Mouse (Mus musculus): ENCODE results near the gene Fbxw5. TPM values are rescaled to one million over a fixed set of nuclear protein-coding genes. Genes with fewer than 3 reads are reported as not detected.

The Fbxw5 gene
- polyA plus RNA-seq (2015; fragmentation: Nextera tagmentation; extraction: Ambion mirVana), result 73.8 and 83.9 TPM in 2 replicates

DNA sequence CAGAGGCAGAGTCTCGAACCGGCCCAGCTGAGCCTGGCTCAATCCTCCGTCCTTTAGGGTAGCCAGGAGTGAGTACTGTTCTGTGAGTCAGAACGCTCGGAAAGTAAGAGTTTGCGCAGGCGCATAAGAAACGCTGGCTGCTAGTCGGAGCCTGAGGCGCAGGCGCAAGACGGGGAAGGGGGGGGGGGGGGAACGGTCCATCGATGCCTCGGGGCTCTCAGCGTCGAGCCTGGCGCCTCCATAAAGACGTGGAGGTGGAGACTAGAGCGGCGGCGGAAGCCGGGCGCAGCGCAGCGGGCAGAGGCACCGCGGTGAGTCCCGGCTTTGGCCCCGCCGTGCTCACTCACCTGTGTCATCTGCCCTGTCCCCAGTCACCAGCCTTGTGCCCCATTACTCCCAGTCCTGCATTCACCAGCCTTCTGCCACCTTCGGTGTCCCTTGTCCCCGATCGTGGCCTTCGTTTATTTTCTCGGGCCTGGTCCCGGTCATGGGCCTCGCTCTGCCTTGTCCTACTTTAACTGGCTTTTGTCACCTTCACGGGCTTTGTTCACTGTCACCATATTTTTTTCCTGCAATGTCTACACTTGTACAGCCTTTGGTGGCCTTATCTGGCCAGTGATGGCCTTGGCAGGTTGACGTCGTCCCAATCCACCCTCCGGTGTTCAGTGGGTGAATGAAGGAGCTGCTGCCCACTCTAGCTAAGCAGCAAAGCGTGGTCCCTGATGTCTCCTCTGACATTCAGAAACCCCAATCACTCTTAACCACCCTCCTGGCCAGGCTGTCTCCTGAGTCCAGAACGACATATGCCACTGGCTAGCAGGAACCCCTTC, at the start of gene Fbxw5:
Gene Fbxw5, plus strand, starts transcription at position 175 of the 830 bp plus-strand sequence.
- ATAC-seq (ENCODE audit: extremely low read depth, insufficient number of reproducible peaks, low FRiP score, low TSS enrichment), result peak; percentile 70
- H3K4me1 ChIP-seq, result peaks cover 30% of the 10 kb centered on the region
- no peaks in the 10 kb centered on the region for H3K9me3 ChIP-seq
- H3K4me3 ChIP-seq, result peak within 1 kb of the TSS; percentile 79
- H3K9ac ChIP-seq, result peak within 1 kb of the TSS; percentile 95
- 2% methylated on average over 31 of the region's 44 CpGs for WGBS
- H3K27ac ChIP-seq (replicated peaks), result peak within 1 kb of the TSS; percentile 70
- H3K4me2 ChIP-seq, result peak within 1 kb of the TSS; percentile 96
- no peaks in the 10 kb centered on the region for H3K27me3 ChIP-seq (replicated peaks)
- peaks cover 36% of the 10 kb centered on the region for H3K36me3 ChIP-seq

GRCm38 (mm10) chr2:25450853-25451647, 49.5 kb upstream of the Fbxw5 start:
- Histone ChIP-seq H3K9ac (no peak overlapping the region), H3K4me2 (no peak overlapping the region), H3K4me3 (no peak overlapping the region), H3K36me3 (no peaks in the 10 kb centered on the region), H3K9me3 (no peaks in the 10 kb centered on the region), H3K27ac (replicated peaks) (no peak overlapping the region), H3K27me3 (replicated peaks) (no peaks in the 10 kb centered on the region), H3K4me1 (peaks cover 2% of the 10 kb centered on the region; the same call in 1 of the 2 replicates)
- ATAC-seq (ENCODE audit: extremely low read depth, insufficient number of reproducible peaks, low FRiP score, low TSS enrichment), result no peak
- WGBS, result 68% methylated on average over 8 of the region's 8 CpGs

GRCm38 (mm10) chr2:25452951-25453350, 47.6 kb upstream of the Fbxw5 start:
- Histone ChIP-seq H3K36me3 (peaks cover 6% of the 10 kb centered on the region; the same call in 1 of the 2 replicates), H3K4me2 (no peak overlapping the region), H3K4me1 (peaks cover 6% of the 10 kb centered on the region), H3K27me3 (replicated peaks) (no peaks in the 10 kb centered on the region), H3K9me3 (no peaks in the 10 kb centered on the region), H3K9ac (no peak overlapping the region), H3K4me3 (no peak overlapping the region), H3K27ac (replicated peaks) (no peak overlapping the region)
- 30% methylated on average over 1 of the region's 1 CpGs for WGBS
- no peak for ATAC-seq (ENCODE audit: extremely low read depth, insufficient number of reproducible peaks, low FRiP score, low TSS enrichment)

DNA sequence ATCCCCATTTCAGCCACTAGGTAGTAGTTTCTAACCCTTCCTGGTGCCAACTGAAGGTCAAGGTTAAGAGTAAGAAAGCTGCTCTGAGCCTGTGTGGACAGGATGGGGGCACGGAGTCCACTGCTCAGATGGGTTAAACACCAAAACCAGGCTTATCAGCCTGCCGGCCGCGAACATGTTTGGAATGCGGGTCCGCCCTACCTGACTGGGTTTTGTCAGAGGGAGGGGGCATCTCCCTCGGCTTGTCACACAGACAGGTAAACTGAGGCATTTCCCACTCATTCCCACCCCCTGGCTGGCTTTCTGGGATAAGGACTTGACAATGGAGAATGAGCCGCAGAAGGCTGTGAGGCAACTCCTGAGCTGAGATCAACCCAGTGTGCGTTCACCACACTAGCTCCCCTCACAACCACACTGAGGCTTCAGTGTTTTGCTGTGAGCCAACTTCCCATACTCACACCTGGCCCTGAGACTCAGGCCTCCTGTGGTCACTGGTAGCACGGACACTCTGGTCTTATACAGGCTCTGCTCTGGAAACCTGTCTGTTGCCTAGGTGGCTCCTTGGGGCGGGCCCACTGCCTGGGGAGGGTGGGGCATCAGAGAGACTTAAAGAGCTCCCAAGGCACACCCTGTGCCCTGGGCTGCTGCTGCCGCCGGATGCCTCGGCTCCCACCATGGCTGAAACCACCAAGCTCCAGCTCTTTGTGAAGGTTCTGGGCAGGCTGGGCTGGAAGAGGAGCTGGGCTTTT, 44.2 kb upstream of the Fbxw5 start, which contains the start of gene Clic3:
Gene Clic3, plus strand, starts transcription at position 634 of the 749 bp plus-strand sequence.
- WGBS, result 34% methylated on average over 14 of the region's 14 CpGs
- H3K4me2 ChIP-seq, result no peak within 1 kb of the TSS
- H3K9ac ChIP-seq, result no peak within 1 kb of the TSS

GRCm38 (mm10) chr2:25457022-25457896, 43.3 kb upstream of the Fbxw5 start:
- no peak for ATAC-seq (ENCODE audit: extremely low read depth, insufficient number of reproducible peaks, low FRiP score, low TSS enrichment)
- no peaks in the 10 kb centered on the region for H3K27me3 ChIP-seq (replicated peaks)
- peaks cover 29% of the 10 kb centered on the region for H3K4me1 ChIP-seq
- no peak overlapping the region for H3K4me3 ChIP-seq
- no peaks in the 10 kb centered on the region for H3K9me3 ChIP-seq
- H3K36me3 ChIP-seq, result peaks cover 21% of the 10 kb centered on the region
- WGBS, result 81% methylated on average over 9 of the region's 9 CpGs
- no peak overlapping the region for H3K9ac ChIP-seq
- H3K27ac ChIP-seq (replicated peaks), result no peak overlapping the region
- no peak overlapping the region for H3K4me2 ChIP-seq

More for the DNA sequence above, 44.2 kb upstream of the Fbxw5 start, which contains the start of gene Clic3:
- H3K27ac ChIP-seq (replicated peaks), result no peak within 1 kb of the TSS
- H3K4me3 ChIP-seq, result no peak within 1 kb of the TSS
- H3K4me1 ChIP-seq, result peaks cover 27% of the 10 kb centered on the region
- ATAC-seq (ENCODE audit: extremely low read depth, insufficient number of reproducible peaks, low FRiP score, low TSS enrichment), result no peak
- peaks cover 21% of the 10 kb centered on the region for H3K36me3 ChIP-seq
- no peaks in the 10 kb centered on the region for H3K27me3 ChIP-seq (replicated peaks)
- H3K9me3 ChIP-seq, result no peaks in the 10 kb centered on the region

DNA sequence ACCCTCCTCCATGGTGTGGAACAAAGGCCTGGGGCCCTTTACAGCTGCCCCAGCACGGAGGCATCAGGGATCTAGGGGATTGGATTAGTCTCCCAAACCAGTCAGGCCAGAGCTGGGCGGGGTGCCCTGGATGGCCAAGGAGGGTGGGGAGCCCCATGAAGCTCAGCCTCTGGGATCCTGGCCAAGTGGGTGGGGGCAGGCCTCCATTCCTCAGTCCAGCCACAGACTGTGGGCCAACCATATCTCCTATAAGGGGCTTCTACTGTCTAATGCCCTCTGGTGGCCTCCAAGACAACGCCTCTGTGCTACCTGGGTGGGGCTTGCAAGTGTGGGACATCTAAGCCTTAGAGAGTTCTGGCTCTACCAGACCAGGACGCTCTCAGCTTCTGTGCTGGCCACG, 41.6 kb upstream of the Fbxw5 start:
- H3K27ac ChIP-seq (replicated peaks), result no peak overlapping the region
- ATAC-seq (ENCODE audit: extremely low read depth, insufficient number of reproducible peaks, low FRiP score, low TSS enrichment), result no peak
- no peak overlapping the region for H3K4me2 ChIP-seq
- no peak overlapping the region for H3K9ac ChIP-seq
- WGBS, result 72% methylated on average over 5 of the region's 5 CpGs
- no peaks in the 10 kb centered on the region for H3K9me3 ChIP-seq
- no peaks in the 10 kb centered on the region for H3K27me3 ChIP-seq (replicated peaks)
- peaks cover 29% of the 10 kb centered on the region for H3K4me1 ChIP-seq
- H3K4me3 ChIP-seq, result no peak overlapping the region
- H3K36me3 ChIP-seq, result peaks cover 21% of the 10 kb centered on the region

DNA sequence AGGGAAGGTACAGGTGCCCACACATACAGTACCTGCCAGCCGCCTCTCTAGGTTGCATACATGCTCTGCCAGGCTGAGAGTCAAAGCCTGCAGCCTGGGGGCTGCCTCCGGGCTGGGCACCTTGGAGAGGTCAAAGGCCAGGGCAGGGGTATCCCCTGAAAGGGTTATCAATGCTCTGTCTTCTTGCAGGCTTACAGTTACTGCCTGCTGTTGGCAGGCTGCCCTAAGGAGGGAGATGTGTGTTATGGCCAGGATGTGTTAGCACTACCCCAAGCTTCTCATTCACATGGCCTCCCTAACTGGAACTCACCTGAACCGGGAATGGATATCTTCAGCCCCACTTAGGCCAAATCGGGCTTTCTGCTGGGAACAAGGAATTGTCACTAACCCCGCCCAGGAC, 40.4 kb upstream of the Fbxw5 start:
- Histone ChIP-seq H3K27me3 (replicated peaks) (no peaks in the 10 kb centered on the region), H3K4me1 (peaks cover 29% of the 10 kb centered on the region), H3K9ac (peak overlapping the region; percentile 86), H3K4me3 (peak overlapping the region; percentile 66), H3K4me2 (peak overlapping the region; percentile 82), H3K36me3 (peaks cover 21% of the 10 kb centered on the region), H3K27ac (replicated peaks) (peak overlapping the region; percentile 93), H3K9me3 (no peaks in the 10 kb centered on the region)
- 30% methylated on average over 5 of the region's 5 CpGs for WGBS
- ATAC-seq (ENCODE audit: extremely low read depth, insufficient number of reproducible peaks, low FRiP score, low TSS enrichment), result no peak

DNA sequence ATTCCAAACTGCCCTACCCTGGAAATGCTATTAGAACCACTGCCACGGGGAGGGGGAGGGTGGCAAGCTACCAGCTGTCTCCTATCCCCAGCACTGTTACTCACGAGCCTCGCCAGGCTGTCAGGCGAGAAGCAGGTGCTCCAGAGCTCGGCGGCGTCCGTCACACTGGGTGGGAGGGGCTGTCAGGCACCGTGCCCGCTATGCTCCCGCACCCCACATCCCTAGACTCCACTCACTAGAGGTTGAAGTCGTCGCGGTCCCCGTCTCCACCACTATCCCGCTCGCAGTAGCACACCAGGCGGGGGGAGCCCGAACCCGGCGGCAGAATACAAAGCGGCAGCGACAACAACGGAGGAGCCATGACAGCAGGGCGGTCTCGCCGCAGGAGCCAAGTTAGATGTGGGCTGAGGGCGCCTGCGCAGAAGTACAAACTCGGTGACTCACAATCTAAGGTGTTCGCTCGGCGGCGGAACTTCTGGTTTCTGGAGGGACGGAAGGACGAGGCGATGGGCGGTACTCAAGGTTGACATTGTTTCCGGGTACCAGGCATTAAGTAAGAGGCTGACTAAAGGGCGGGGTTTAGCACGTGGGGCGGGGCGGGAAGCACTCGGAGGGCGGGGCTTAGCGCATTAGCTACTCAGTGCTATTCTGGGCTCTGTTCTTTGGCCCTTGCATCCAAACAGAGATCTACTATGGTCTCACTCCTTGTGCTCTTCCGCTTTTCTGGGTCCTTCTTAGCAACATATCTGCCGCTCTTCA, 39.8 kb upstream of the Fbxw5 start, which contains the start of gene Paxx:
Gene Paxx, minus strand, starts transcription at position 544 of the 759 bp plus-strand sequence.
- Histone ChIP-seq H3K27me3 (replicated peaks) (no peaks in the 10 kb centered on the region), H3K27ac (replicated peaks) (peak within 1 kb of the TSS; percentile 93), H3K9ac (peak within 1 kb of the TSS; percentile 86), H3K4me1 (peaks cover 34% of the 10 kb centered on the region), H3K9me3 (no peaks in the 10 kb centered on the region), H3K4me2 (peak within 1 kb of the TSS; percentile 82), H3K4me3 (peak within 1 kb of the TSS; percentile 66), H3K36me3 (peaks cover 21% of the 10 kb centered on the region)
- under 1% methylated on average over 48 of the region's 48 CpGs for WGBS
- peak; percentile 87 for ATAC-seq (ENCODE audit: extremely low read depth, insufficient number of reproducible peaks, low FRiP score, low TSS enrichment)

GRCm38 (mm10) chr2:25461407-25461806, 39.1 kb upstream of the Fbxw5 start:
- no peaks in the 10 kb centered on the region for H3K27me3 ChIP-seq (replicated peaks)
- ATAC-seq (ENCODE audit: extremely low read depth, insufficient number of reproducible peaks, low FRiP score, low TSS enrichment), result no peak
- H3K27ac ChIP-seq (replicated peaks), result peak overlapping the region; percentile 93
- H3K4me2 ChIP-seq, result peak overlapping the region; percentile 82
- WGBS, result 17% methylated on average over 3 of the region's 3 CpGs
- peak overlapping the region; percentile 66 for H3K4me3 ChIP-seq
- H3K4me1 ChIP-seq, result peaks cover 31% of the 10 kb centered on the region
- peak overlapping the region; percentile 75 for H3K9ac ChIP-seq
- peaks cover 21% of the 10 kb centered on the region for H3K36me3 ChIP-seq
- no peaks in the 10 kb centered on the region for H3K9me3 ChIP-seq

GRCm38 (mm10) chr2:25463630-25464029, 36.9 kb upstream of the Fbxw5 start:
- H3K4me1 ChIP-seq, result peaks cover 42% of the 10 kb centered on the region
- no peak overlapping the region for H3K4me2 ChIP-seq
- no peak for ATAC-seq (ENCODE audit: extremely low read depth, insufficient number of reproducible peaks, low FRiP score, low TSS enrichment)
- H3K36me3 ChIP-seq, result peaks cover 9% of the 10 kb centered on the region
- H3K27me3 ChIP-seq (replicated peaks), result no peaks in the 10 kb centered on the region
- no peak overlapping the region for H3K27ac ChIP-seq (replicated peaks)
- H3K4me3 ChIP-seq, result no peak overlapping the region
- no peak overlapping the region for H3K9ac ChIP-seq
- 80% methylated on average over 3 of the region's 3 CpGs for WGBS
- H3K9me3 ChIP-seq, result no peaks in the 10 kb centered on the region
